Mouse (Mus musculus) MEL (cell line): ENCODE measurements around the gene Nck1. TPM values are rescaled to one million over a fixed set of nuclear protein-coding genes. Genes with fewer than 3 reads are reported as not detected.

Experiments used
- DNase-seq: peaks from one replicate; pipeline ENCODE4 v3.0.0; 2011; ENCODE audit warnings: low read depth, low spot score
- H3K27ac ChIP-seq: 2 replicates; pipeline ENCODE4 v1.5.1; 2012; ENCODE audit warnings: low read depth, mild to moderate bottlenecking, control low read depth, low read length, moderate library complexity; ENCODE audit not compliant: control insufficient read depth
- H3K27me3 ChIP-seq, 2 experiments: fragments of 150-350 bp in 1 of 2; sonication (generic) in 1 of 2; 2 replicates each; pipeline ENCODE4 v1.6.1; 2012; ENCODE audit warnings: low read length in 2 of 2, mild to moderate bottlenecking in 2 of 2, improper control_type of control experiment in 1 of 2, moderate library complexity in 1 of 2; ENCODE audit not compliant: insufficient read depth in 2 of 2, control insufficient read depth in 1 of 2
- H3K36me3 ChIP-seq, 2 experiments: 2 replicates each; pipeline ENCODE4 v1.6.1; 2012 to 2014; ENCODE audit warnings: low read length in 2 of 2, improper control_type of control experiment in 1 of 2, inconsistent platforms in 1 of 2, mild to moderate bottlenecking in 1 of 2; ENCODE audit not compliant: insufficient read depth in 2 of 2, control insufficient read depth in 1 of 2
- H3K4me1 ChIP-seq, 2 experiments: fragments of 150-350 bp in 1 of 2; sonication (generic) in 1 of 2; 2 replicates each; pipeline ENCODE4 v1.6.1; 2012; ENCODE audit warnings: low read length in 2 of 2, improper control_type of control experiment in 1 of 2, mild to moderate bottlenecking in 1 of 2; ENCODE audit not compliant: insufficient read depth in 2 of 2, control insufficient read depth in 1 of 2
- H3K4me3 ChIP-seq, 2 experiments: fragments of 150-350 bp in 1 of 2; sonication (generic) in 1 of 2; 2 replicates each; pipeline ENCODE4 v1.5.1; 2012; ENCODE audit warnings: low read depth in 2 of 2, low read length in 2 of 2, mild to moderate bottlenecking in 2 of 2, moderate library complexity in 2 of 2, control low read depth in 1 of 2, improper control_type of control experiment in 1 of 2; ENCODE audit not compliant: control insufficient read depth in 1 of 2, insufficient read depth in 1 of 2
- H3K79me2 ChIP-seq: 2 replicates; pipeline ENCODE4 v1.6.1; 2012; ENCODE audit warnings: mild to moderate bottlenecking, low read length, moderate library complexity; ENCODE audit not compliant: control insufficient read depth, poor library complexity, insufficient read depth
- H3K9ac ChIP-seq: 2 replicates; pipeline ENCODE4 v1.6.1; 2012; ENCODE audit warnings: low read depth, mild to moderate bottlenecking, control low read depth, low read length, moderate library complexity; ENCODE audit not compliant: control insufficient read depth, poor library complexity, severe bottlenecking
- H3K9me3 ChIP-seq: fragments of 150-350 bp; sonication (generic); replicated peaks from 2 replicates; pipeline ENCODE4 v1.6.1; 2012; ENCODE audit warnings: mild to moderate bottlenecking, low read length, improper control_type of control experiment, moderate library complexity; ENCODE audit not compliant: insufficient read depth
- ELF1 ChIP-seq: IDR thresholded peaks from 2 replicates; pipeline ENCODE4 v1.6.1; 2014; ENCODE audit warnings: low read depth, mild to moderate bottlenecking, inconsistent platforms, low read length, improper control_type of control experiment, moderate library complexity
- ETS1 ChIP-seq: IDR thresholded peaks from 2 replicates; pipeline ENCODE4 v1.6.1; 2012; ENCODE audit warnings: low read depth, mild to moderate bottlenecking, inconsistent platforms, low read length, improper control_type of control experiment, moderate library complexity
- MAFK ChIP-seq: IDR thresholded peaks from 2 replicates; pipeline ENCODE4 v1.6.1; 2011; ENCODE audit warnings: low read depth, mild to moderate bottlenecking, low read length, improper control_type of control experiment, borderline replicate concordance
- MAZ ChIP-seq: IDR thresholded peaks from 2 replicates; pipeline ENCODE4 v1.6.1; 2012; ENCODE audit warnings: low read depth, mild to moderate bottlenecking, inconsistent platforms, low read length, improper control_type of control experiment
- MXI1 ChIP-seq: IDR thresholded peaks from 2 replicates; pipeline ENCODE4 v1.6.1; 2011; ENCODE audit warnings: mild to moderate bottlenecking, low read depth, low read length, improper control_type of control experiment
- MYC ChIP-seq: IDR thresholded peaks from 2 replicates; pipeline ENCODE4 v1.6.1; 2011; ENCODE audit warnings: low read depth, mild to moderate bottlenecking, low read length, improper control_type of control experiment, moderate library complexity
- NELFE ChIP-seq: IDR thresholded peaks from 2 replicates; pipeline ENCODE4 v1.6.1; 2011; ENCODE audit warnings: low read depth, low read length, improper control_type of control experiment
- POLR2A ChIP-seq, 2 experiments: IDR thresholded peaks; 2 replicates each; pipeline ENCODE4 v1.6.1; 2011 to 2012; ENCODE audit warnings: low read length in 2 of 2, mild to moderate bottlenecking in 2 of 2, control low read depth in 1 of 2, improper control_type of control experiment in 1 of 2, low read depth in 1 of 2, moderate library complexity in 1 of 2; ENCODE audit not compliant: control insufficient read depth in 1 of 2, insufficient read depth in 1 of 2, poor library complexity in 1 of 2
- POLR2AphosphoS5 ChIP-seq: IDR thresholded peaks from 2 replicates; pipeline ENCODE4 v1.6.1; 2012; ENCODE audit warnings: low read depth, borderline replicate concordance, mild to moderate bottlenecking, inconsistent platforms, low read length, moderate library complexity, mixed read lengths
- SMC3 ChIP-seq: IDR thresholded peaks from 2 replicates; pipeline ENCODE4 v1.6.1; 2011; ENCODE audit warnings: low read depth, low read length, improper control_type of control experiment
- USF1 ChIP-seq: IDR thresholded peaks from 2 replicates; pipeline ENCODE4 v1.6.1; 2014; ENCODE audit warnings: low read depth, mild to moderate bottlenecking, inconsistent platforms, low read length, improper control_type of control experiment, moderate library complexity
- polyA plus RNA-seq, 2 experiments: library from polyadenylated mRNA; stranded (reverse) in 1 of 2; unstranded in 1 of 2; fragments of >175 nt in 1 of 2; fragments of >200 nt in 1 of 2; gene quantifications; 2 replicates each; pipeline versions ENCODE4 v1.2.1 to v1.2.4; 2012; ENCODE audit warnings: low replicate concordance in 2 of 2, low read depth in 1 of 2; ENCODE audit not compliant: insufficient read length in 2 of 2, insufficient read depth in 1 of 2, missing spikeins in 1 of 2
- total RNA-seq: library from RNA; depleted of rRNA; stranded (reverse); fragments of 300-350 nt; gene quantifications from 2 replicates; pipeline ENCODE4 v1.2.3, GENCODE M21; 2012

The Nck1 gene
- total and polyA plus RNA-seq, 3 experiments, result 21.8 to 24.3 TPM; not detected in 1

DNA sequence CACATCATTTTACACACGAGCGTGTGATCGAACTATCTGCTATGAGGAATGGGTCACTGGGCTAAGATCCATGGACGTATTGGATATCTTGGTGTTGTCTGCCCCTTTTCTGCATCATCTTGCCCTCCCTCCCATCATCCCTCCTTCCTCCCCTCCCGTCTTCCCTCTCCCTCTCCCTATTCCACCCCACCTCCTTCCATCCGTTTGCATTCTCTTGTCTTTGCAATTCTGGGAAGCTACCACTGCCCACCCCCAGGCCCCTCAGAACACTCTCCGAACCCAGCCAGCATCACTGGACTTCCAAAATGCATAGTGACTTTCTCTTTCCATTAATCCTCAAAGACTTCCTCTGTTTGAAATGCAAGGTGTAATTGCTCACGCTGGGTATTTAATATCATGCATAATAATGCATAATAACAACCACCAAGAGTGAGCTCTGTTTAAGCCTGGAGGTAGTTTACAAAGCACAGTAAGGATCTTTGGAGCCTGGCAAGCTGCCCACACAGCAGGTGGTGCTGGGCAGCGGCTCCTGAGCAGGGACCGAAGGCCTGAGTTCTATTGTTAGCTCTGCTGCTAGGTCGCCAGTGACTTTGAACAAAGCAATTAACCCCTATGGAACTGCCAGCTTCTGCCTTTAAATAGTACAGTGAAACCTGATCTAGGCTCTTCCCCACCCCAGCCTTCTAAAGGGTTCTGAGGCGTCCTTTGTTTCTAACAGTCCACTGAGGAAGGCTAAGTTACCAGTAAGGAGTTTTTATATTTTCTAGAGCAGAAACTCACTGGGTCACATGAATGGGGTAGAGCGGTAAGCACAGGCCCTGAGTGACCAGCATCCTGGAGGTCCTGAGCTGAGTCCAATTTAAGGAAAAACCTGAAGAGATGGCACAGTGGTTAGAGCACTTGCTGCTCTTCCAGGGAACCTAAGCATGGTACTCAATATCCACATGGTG lies 35.9 kb upstream of the Nck1 start:
- no peak overlapping the region for H3K4me3 ChIP-seq
- no peak overlapping the region for H3K27ac ChIP-seq
- H3K9me3 ChIP-seq, result no peaks in the 10 kb centered on the region
- no peaks in the 10 kb centered on the region for H3K79me2 ChIP-seq
- peaks cover 0 to 8% of the 10 kb centered on the region in 2 experiments; a peak in 2 of 4 replicates for H3K36me3 ChIP-seq
- peaks cover 0 to 22% of the 10 kb centered on the region in 2 experiments; a peak in 2 of 4 replicates for H3K4me1 ChIP-seq
- TF ChIP-seq MAZ, result no peak
- TF ChIP-seq NELFE, result no peak
- no peak for TF ChIP-seq POLR2A (IDR thresholded peaks at IDR 0.05; ENCODE audit: control insufficient read depth in 1 of 2, insufficient read depth in 1 of 2, low read depth in 1 of 2, low read length in 2 of 2, poor library complexity in 1 of 2)
- no peak overlapping the region for H3K9ac ChIP-seq
- H3K27me3 ChIP-seq, result no peaks in the 10 kb centered on the region
- DNase-seq, result no peak

DNA sequence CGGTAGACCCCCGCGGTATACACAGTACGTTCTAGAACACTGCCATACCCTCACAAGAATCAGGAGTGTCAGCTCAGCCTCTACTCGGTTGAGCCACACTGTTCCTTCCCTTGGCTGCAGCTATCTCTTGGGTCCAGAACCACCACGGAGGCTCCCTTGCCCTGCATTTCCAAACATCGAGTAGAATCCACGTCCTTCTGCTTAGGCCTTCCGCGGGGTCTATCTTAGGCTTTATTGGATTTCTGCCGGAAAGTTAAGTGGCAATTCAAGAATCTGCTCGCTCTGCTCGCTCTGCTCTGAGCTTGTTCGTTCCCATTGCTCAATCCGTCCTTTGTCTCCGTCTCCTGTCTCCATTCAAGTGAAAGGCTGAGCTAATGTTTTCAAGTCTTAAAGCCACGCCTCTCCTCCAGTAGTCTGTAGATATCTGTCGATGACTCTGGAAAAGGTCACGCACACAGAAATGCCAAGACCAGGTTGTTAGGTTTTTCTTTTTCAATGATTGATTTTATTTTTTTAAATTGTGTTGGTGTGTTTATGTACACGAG lies 34.3 kb upstream of the Nck1 start:
- TF ChIP-seq MYC, result no peak
- no peak for TF ChIP-seq USF1
- TF ChIP-seq SMC3, result no peak
- TF ChIP-seq POLR2AphosphoS5, result no peak
- Histone ChIP-seq H3K79me2 (no peaks in the 10 kb centered on the region), H3K4me3 (no peak overlapping the region), H3K4me1 (peaks cover 0 to 17% of the 10 kb centered on the region in 2 experiments; a peak in 2 of 4 replicates), H3K27ac (no peak overlapping the region), H3K9me3 (no peaks in the 10 kb centered on the region), H3K9ac (no peak overlapping the region), H3K27me3 (no peaks in the 10 kb centered on the region), H3K36me3 (peaks cover 0 to 3% of the 10 kb centered on the region in 2 experiments; a peak in 2 of 4 replicates)
- DNase-seq, result no peak

DNA sequence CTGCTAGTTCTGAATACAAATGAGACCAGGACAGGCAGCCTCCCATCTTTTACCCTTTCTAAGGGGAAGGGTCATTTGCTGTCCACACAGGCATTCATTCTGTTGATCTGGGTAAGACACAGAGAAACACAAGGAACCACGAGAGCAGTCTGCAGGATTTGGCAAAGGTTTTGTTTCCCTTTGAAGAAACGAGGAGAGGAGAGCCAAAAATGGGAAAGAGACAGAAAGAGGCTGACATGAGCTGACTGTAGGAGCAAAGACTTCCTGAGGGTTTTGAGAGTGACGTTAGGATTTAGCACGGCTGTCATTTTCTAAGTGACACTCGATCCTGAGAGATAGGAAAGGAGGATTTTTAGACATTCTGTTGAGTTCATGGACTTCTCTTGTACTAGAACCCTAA lies 28.0 kb upstream of the Nck1 start:
- Histone ChIP-seq H3K36me3 (no peaks in the 10 kb centered on the region), H3K4me1 (no peaks in the 10 kb centered on the region), H3K79me2 (no peaks in the 10 kb centered on the region), H3K27me3 (no peaks in the 10 kb centered on the region), H3K4me3 (no peak overlapping the region), H3K9me3 (no peaks in the 10 kb centered on the region), H3K9ac (no peak overlapping the region), H3K27ac (no peak overlapping the region)
- TF ChIP-seq MAFK, result no peak
- TF ChIP-seq ELF1, result no peak
- TF ChIP-seq MXI1, result no peak
- TF ChIP-seq MAZ, result no peak
- TF ChIP-seq ETS1, result no peak
- no peak for DNase-seq
